Mouse (Mus musculus) liver, embryonic 14 days (tissue): ENCODE measurements around the gene Tmem201. TPM values are rescaled to one million over a fixed set of nuclear protein-coding genes. Genes with fewer than 3 reads are reported as not detected.

ENCODE experiments used
- polyA plus RNA-seq: library from polyadenylated mRNA; depleted of rRNA; stranded (reverse); fragments of >200 nt; gene quantifications from 2 replicates; pipeline ENCODE4 v1.2.3, GENCODE M21; 2012; rRNA removed

Gene Tmem201
- polyA plus RNA-seq = 7.2 and 7.4 TPM in 2 replicates

DNA sequence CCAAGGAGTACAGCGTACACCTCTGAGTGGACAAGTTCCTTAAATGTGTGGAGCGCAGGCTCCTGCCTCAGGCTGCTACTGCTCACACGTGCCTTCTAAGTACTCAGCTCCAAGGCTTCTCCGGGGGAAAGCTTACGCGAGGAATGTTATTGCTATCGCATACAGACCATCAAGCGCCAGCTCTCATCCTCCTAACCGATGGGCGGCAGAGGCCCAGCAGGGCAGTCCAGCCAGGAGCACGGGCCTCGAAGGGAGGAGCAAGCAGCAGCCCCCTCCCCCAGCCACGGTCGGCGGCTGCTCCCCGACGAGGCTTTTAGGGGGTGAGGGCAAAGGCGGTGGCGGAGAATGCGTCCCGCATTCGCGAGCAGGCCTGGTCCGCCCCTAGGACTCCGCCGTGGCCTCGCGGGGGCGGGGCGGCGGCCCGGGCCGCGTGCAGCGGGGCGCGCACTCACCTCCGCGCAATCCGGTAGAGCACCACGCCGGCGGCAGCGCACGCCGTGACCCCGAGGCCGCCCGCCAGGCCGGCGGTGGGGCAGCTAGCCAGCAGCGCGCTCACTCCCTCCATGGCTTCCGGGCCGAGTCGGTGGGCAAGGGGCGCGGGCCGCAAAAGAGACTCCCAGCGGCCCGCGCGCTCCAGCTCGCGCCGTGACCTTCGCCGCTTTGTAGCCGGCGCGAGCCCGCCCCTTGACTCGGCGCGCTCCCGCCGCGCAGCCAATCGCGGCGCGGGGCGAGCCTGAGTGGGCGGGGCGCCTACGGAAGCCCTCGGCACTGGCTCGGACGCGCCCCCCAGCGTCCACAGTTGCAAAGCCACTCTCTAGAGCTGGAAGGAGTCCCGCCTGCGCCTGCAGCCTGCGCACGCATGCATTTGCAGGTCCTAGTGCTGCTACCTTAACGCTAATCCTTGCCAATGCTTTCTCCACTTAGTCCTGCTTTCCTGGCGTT lies at the start of gene Tmem201:
TSS of gene Tmem201 (minus strand) at position 662 of the 942 bp plus-strand sequence.

DNA sequence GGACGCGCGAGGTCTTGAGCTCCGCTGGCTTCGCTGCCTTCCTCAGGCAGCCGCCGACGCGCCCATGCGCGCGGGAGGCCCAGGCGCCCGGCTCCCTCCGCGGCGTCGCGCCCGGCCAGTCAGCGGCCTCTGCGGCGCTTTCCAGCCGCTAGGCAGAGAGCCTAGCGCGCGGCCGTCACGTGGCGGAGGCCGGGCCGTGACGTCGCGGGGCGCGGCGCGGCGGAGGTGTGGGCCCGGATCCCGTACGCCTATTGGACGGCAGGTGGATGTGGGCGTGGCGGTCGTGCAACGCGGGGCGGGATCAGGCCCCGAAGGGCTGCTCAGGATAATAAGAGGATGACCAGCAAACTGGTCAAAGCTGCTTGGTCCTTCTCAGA lies 36.2 kb upstream of the Tmem201 start, which contains the start of gene Slc25a33:
TSS of gene Slc25a33 (minus strand) at position 184 of the 377 bp plus-strand sequence.

DNA sequence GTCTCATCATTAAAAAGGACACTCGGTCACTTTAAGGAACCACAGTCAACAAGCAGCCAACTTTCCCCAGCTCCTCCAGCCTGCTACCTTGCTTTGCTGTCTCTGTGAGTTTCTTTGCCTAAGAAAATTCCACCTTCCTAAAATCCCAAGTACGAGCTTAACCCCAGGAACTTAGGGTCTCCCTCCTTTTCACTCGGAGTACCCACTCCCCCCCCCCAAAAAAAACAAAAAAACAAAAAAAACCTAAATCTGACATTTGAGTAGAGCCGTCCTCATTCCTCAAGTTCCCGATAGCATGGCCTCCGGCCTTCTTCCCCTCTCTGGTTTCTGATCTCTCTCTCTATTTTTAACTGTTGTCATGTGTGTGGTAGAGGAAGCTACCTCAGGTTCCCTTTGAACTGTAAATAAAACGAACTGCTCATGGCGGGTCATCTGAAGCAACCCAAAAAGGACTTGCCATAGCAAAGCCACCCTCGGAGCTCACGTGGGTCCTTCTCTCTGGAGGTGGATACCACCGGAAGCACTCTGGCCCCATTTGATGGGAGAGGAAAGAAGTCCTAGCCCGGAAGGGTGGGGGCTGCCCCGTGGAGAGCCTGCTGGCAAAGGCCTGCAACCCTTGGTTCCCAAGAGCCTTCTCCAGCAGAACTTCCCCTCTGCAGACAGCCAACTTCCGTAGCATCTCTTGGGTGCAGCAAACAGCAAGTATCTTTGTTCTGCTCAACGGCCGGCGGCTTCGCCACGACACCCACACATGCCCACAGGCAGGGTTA lies 35.4 kb downstream of the Tmem201 start, which contains the start of gene Pik3cd:
TSS of gene Pik3cd (minus strand) at position 362 of the 770 bp plus-strand sequence.

Other genes starting within 250 kb of the Tmem201 start
- gene Ctnnbip1, start 219.8 kb downstream of the Tmem201 start, polyA plus RNA-seq = 1.7 TPM in 2 replicates
- 1.3 and 1.4 TPM in 2 replicates for gene Clstn1, start 151.6 kb downstream of the Tmem201 start, polyA plus RNA-seq
- 3.1 and 4.4 TPM in 2 replicates for gene Pik3cd, start 35.5 kb downstream of the Tmem201 start, polyA plus RNA-seq
- gene Slc25a33, start 36.2 kb upstream of the Tmem201 start, polyA plus RNA-seq = 4.5 and 5.4 TPM in 2 replicates
- gene Spsb1, start 217.0 kb upstream of the Tmem201 start, polyA plus RNA-seq = 0.25 and 0.30 TPM in 2 replicates